Mouse (Mus musculus): ENCODE measurements around the gene Slc22a4. TPM values are rescaled to one million over a fixed set of nuclear protein-coding genes. Genes with fewer than 3 reads are reported as not detected.

Gene Slc22a4
- polyA plus RNA-seq, 1 experiment = 2.0 TPM

DNA sequence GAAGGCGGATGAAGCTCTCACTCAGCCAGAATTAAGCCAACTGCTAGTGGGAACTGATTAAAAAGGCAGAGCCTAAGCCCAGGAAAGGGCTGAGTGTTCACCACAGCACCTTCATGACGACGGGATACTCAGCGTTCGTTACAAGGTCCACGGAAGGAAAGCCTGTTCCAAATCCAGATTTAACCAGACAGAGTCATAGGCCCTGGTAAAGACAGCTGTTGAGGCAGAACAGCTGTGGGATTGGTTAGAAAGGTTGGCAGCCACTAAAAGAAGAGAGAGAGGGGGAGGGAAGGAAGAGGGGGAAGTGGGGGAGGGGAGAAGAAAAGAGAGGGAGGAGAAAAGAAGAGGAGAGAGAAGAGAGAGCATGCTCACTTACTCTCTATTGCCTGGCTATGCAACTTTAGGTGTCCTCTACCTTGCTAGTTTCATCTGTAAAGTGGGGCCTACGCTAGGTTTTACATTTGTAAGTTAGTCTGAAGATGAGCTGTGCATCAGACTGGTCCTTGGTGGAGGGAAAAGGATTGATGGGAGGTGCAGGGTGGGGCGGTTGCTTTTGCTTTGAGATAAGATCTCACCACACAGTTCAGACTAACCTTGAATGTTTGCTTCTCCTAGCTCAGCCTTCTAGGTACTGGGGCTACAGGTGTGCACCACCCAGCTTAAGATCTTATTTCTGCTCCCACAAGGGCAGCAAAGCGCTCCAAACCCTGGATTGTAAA is 35.0 kb upstream of the Slc22a4 start:
- H3K4me3 ChIP-seq = no peak overlapping the region
- H3ac ChIP-seq (ENCODE audit: control insufficient read depth, insufficient read length) = no peak overlapping the region
- peaks cover 8% of the 10 kb centered on the region for H3K36me3 ChIP-seq (ENCODE audit: control insufficient read depth, insufficient read depth)
- H3K27me3 ChIP-seq (ENCODE audit: control insufficient read depth, insufficient read depth, insufficient read length) = no peaks in the 10 kb centered on the region
- peak; percentile 91 to 92 (median 91) for TF ChIP-seq MYOD1 (IDR thresholded peaks at IDR 0.05; ENCODE audit: control insufficient read depth in 1 of 3, insufficient read length in 2 of 3, low read depth in 2 of 3)
- TF ChIP-seq POLR2A (IDR thresholded peaks at IDR 0.05; ENCODE audit: insufficient read length, low read depth) = peak; percentile 40
- no peak for TF ChIP-seq CEBPB (IDR thresholded peaks at IDR 0.05; ENCODE audit: insufficient read depth, poor library complexity, severe bottlenecking)
- TF ChIP-seq TCF3 (IDR thresholded peaks at IDR 0.05; ENCODE audit: insufficient read length, low read depth) = peak; percentile 34
- TF ChIP-seq MYOG (IDR thresholded peaks at IDR 0.05; ENCODE audit: control insufficient read depth in 1 of 3, insufficient read depth in 1 of 3, insufficient read length in 2 of 3, low read depth in 2 of 3) = peak; percentile 39 to 95 (median 77)
- TF ChIP-seq REST (IDR thresholded peaks at IDR 0.05; ENCODE audit: insufficient read depth, insufficient read length) = no peak
- TF ChIP-seq TCF12 (IDR thresholded peaks at IDR 0.05; ENCODE audit: insufficient read depth, poor library complexity, severe bottlenecking) = peak; percentile 90
- peak overlapping the region; percentile 94 for H3K4me2 ChIP-seq (ENCODE audit: low read depth)
- peaks cover 48% of the 10 kb centered on the region for H3K79me2 ChIP-seq (ENCODE audit: control insufficient read depth, insufficient read depth)

GRCm38 (mm10) chr11:54062086-54062752 is 34.3 kb upstream of the Slc22a4 start:
- H3K79me2 ChIP-seq (ENCODE audit: control insufficient read depth, insufficient read depth) = peaks cover 47% of the 10 kb centered on the region

GRCm38 (mm10) chr11:54060316-54060715 is 32.4 kb upstream of the Slc22a4 start:
- TF ChIP-seq CEBPB (IDR thresholded peaks at IDR 0.05; ENCODE audit: insufficient read depth, poor library complexity, severe bottlenecking) (no peak), POLR2A (IDR thresholded peaks at IDR 0.05; ENCODE audit: insufficient read length, low read depth) (peak; percentile 16), MYOG (IDR thresholded peaks at IDR 0.05; ENCODE audit: control insufficient read depth in 1 of 3, insufficient read depth in 1 of 3, insufficient read length in 2 of 3, low read depth in 2 of 3) (no peak)
- Histone ChIP-seq H3K4me2 (ENCODE audit: low read depth) (peak overlapping the region; percentile 94), H3K27me3 (ENCODE audit: control insufficient read depth, insufficient read depth, insufficient read length) (no peaks in the 10 kb centered on the region), H3K36me3 (ENCODE audit: control insufficient read depth, insufficient read depth) (peaks cover 24% of the 10 kb centered on the region), H3K4me3 (no peak overlapping the region), H3K79me2 (ENCODE audit: control insufficient read depth, insufficient read depth) (peaks cover 28% of the 10 kb centered on the region), H3ac (ENCODE audit: control insufficient read depth, insufficient read length) (no peak overlapping the region)

More at GRCm38 (mm10) chr11:54062086-54062752, 34.3 kb upstream of the Slc22a4 start:
- TF ChIP-seq POLR2A (IDR thresholded peaks at IDR 0.05; ENCODE audit: insufficient read length, low read depth) (no peak), MAX (IDR thresholded peaks at IDR 0.05; ENCODE audit: low read depth) (no peak), TCF3 (IDR thresholded peaks at IDR 0.05; ENCODE audit: insufficient read length, low read depth) (no peak), REST (IDR thresholded peaks at IDR 0.05; ENCODE audit: insufficient read depth, insufficient read length) (no peak), MYOG (IDR thresholded peaks at IDR 0.05; ENCODE audit: control insufficient read depth in 1 of 3, insufficient read depth in 1 of 3, insufficient read length in 2 of 3, low read depth in 2 of 3) (no peak), E2F4 (IDR thresholded peaks at IDR 0.05; ENCODE audit: insufficient read depth) (no peak), MYOD1 (IDR thresholded peaks at IDR 0.05; ENCODE audit: control insufficient read depth in 1 of 3, insufficient read length in 2 of 3, low read depth in 2 of 3) (no peak), POLR2AphosphoS2 (IDR thresholded peaks at IDR 0.05; ENCODE audit: insufficient read length, low read depth) (peak; percentile 12), SRF (IDR thresholded peaks at IDR 0.05; ENCODE audit: control insufficient read depth, insufficient read length, low read depth) (peak; percentile 79), USF1 (IDR thresholded peaks at IDR 0.05; ENCODE audit: low read depth) (no peak)
- Histone ChIP-seq H3K36me3 (ENCODE audit: control insufficient read depth, insufficient read depth) (peaks cover 10% of the 10 kb centered on the region), H3K27me3 (ENCODE audit: control insufficient read depth, insufficient read depth, insufficient read length) (no peaks in the 10 kb centered on the region), H3K4me3 (no peak overlapping the region), H3K4me2 (ENCODE audit: low read depth) (peak overlapping the region; percentile 94), H3ac (ENCODE audit: control insufficient read depth, insufficient read length) (no peak overlapping the region)

- H3K27me3 ChIP-seq (ENCODE audit: control insufficient read depth, insufficient read depth, insufficient read length) = no peaks in the 10 kb centered on the region
- peaks cover 21% of the 10 kb centered on the region for H3K79me2 ChIP-seq (ENCODE audit: control insufficient read depth, insufficient read depth)
- peak overlapping the region; percentile 94 for H3K4me2 ChIP-seq (ENCODE audit: low read depth)
- no peak overlapping the region for H3ac ChIP-seq (ENCODE audit: control insufficient read depth, insufficient read length)
- peaks cover 31% of the 10 kb centered on the region for H3K36me3 ChIP-seq (ENCODE audit: control insufficient read depth, insufficient read depth)
- TF ChIP-seq POLR2A (IDR thresholded peaks at IDR 0.05; ENCODE audit: insufficient read length, low read depth) = peak; percentile 7
- no peak for TF ChIP-seq CEBPB (IDR thresholded peaks at IDR 0.05; ENCODE audit: insufficient read depth, poor library complexity, severe bottlenecking)
- TF ChIP-seq MYOG (IDR thresholded peaks at IDR 0.05; ENCODE audit: control insufficient read depth in 1 of 3, insufficient read depth in 1 of 3, insufficient read length in 2 of 3, low read depth in 2 of 3) = peak in 1 of 3 experiments; percentile 38
- no peak for TF ChIP-seq MAX (IDR thresholded peaks at IDR 0.05; ENCODE audit: low read depth)
- TF ChIP-seq REST (IDR thresholded peaks at IDR 0.05; ENCODE audit: insufficient read depth, insufficient read length) = no peak
- no peak overlapping the region for H3K4me3 ChIP-seq
Measured at GRCm38 (mm10) chr11:54059526-54059925, 31.6 kb upstream of the Slc22a4 start.

GRCm38 (mm10) chr11:54058643-54059042 is 30.8 kb upstream of the Slc22a4 start:
- Histone ChIP-seq H3K4me3 (no peak overlapping the region), H3K36me3 (ENCODE audit: control insufficient read depth, insufficient read depth) (peaks cover 40% of the 10 kb centered on the region), H3K79me2 (ENCODE audit: control insufficient read depth, insufficient read depth) (peaks cover 15% of the 10 kb centered on the region), H3K27me3 (ENCODE audit: control insufficient read depth, insufficient read depth, insufficient read length) (no peaks in the 10 kb centered on the region), H3ac (ENCODE audit: control insufficient read depth, insufficient read length) (no peak overlapping the region), H3K4me2 (ENCODE audit: low read depth) (no peak overlapping the region)
- TF ChIP-seq POLR2AphosphoS2 (IDR thresholded peaks at IDR 0.05; ENCODE audit: insufficient read length, low read depth) = no peak
- TF ChIP-seq REST (IDR thresholded peaks at IDR 0.05; ENCODE audit: insufficient read depth, insufficient read length) = no peak
- TF ChIP-seq E2F4 (IDR thresholded peaks at IDR 0.05; ENCODE audit: insufficient read depth) = no peak
- no peak for TF ChIP-seq TCF12 (IDR thresholded peaks at IDR 0.05; ENCODE audit: insufficient read depth, poor library complexity, severe bottlenecking)
- no peak for TF ChIP-seq MYOG (IDR thresholded peaks at IDR 0.05; ENCODE audit: control insufficient read depth in 1 of 3, insufficient read depth in 1 of 3, insufficient read length in 2 of 3, low read depth in 2 of 3)
- no peak for TF ChIP-seq SRF (IDR thresholded peaks at IDR 0.05; ENCODE audit: control insufficient read depth, insufficient read length, low read depth)

Data from myocyte (in vitro differentiated cells).